Mouse (Mus musculus): ENCODE data around the gene Ptprk.

Ptprk gene

GRCm38 (mm10) chr10:28074653-28075451 lies at the start of gene Ptprk:
Ptprk (plus strand) TSS chr10:28074820.
- peak; percentile 14 for DNase-seq (ENCODE audit: low read depth)

GRCm38 (mm10) chr10:28027791-28028190 lies 46.8 kb upstream of the Ptprk start:
- no peak for DNase-seq (ENCODE audit: low read depth)

- DNase-seq (ENCODE audit: low read depth) = no peak
Observed at GRCm38 (mm10) chr10:28036456-28036855, 38.2 kb upstream of the Ptprk start.

GRCm38 (mm10) chr10:28054764-28055163 lies 19.9 kb upstream of the Ptprk start:
- no peak for DNase-seq (ENCODE audit: low read depth)

- DNase-seq (ENCODE audit: low read depth) = no peak
Observed at GRCm38 (mm10) chr10:28059222-28059621, 15.4 kb upstream of the Ptprk start.

- DNase-seq (ENCODE audit: low read depth) = no peak
Observed at GRCm38 (mm10) chr10:28067997-28068396, 6.6 kb upstream of the Ptprk start.

GRCm38 (mm10) chr10:28073991-28074652 lies 498 bp upstream of the Ptprk start:
- DNase-seq (ENCODE audit: low read depth) = no peak

- DNase-seq (ENCODE audit: low read depth) = no peak
Observed at GRCm38 (mm10) chr10:28075491-28076035, 943 bp downstream of the Ptprk start.

- no peak for DNase-seq (ENCODE audit: low read depth)
Observed at GRCm38 (mm10) chr10:28076036-28076855, 1.6 kb downstream of the Ptprk start.

GRCm38 (mm10) chr10:28078270-28078669 lies 3.6 kb downstream of the Ptprk start:
- DNase-seq (ENCODE audit: low read depth) = no peak

- no peak for DNase-seq (ENCODE audit: low read depth)
Observed at GRCm38 (mm10) chr10:28081221-28081620, 6.6 kb downstream of the Ptprk start.

- no peak for DNase-seq (ENCODE audit: low read depth)
Observed at GRCm38 (mm10) chr10:28083183-28083582, 8.6 kb downstream of the Ptprk start.

GRCm38 (mm10) chr10:28083625-28084024 lies 9.0 kb downstream of the Ptprk start:
- DNase-seq (ENCODE audit: low read depth) = no peak

- no peak for DNase-seq (ENCODE audit: low read depth)
Observed at GRCm38 (mm10) chr10:28087341-28087740, 12.7 kb downstream of the Ptprk start.

GRCm38 (mm10) chr10:28087749-28088148 lies 13.1 kb downstream of the Ptprk start:
- no peak for DNase-seq (ENCODE audit: low read depth)

- DNase-seq (ENCODE audit: low read depth) = no peak
Observed at GRCm38 (mm10) chr10:28096007-28096406, 21.4 kb downstream of the Ptprk start.

GRCm38 (mm10) chr10:28097637-28098036 lies 23.0 kb downstream of the Ptprk start:
- DNase-seq (ENCODE audit: low read depth) = no peak

GRCm38 (mm10) chr10:28098923-28099322 lies 24.3 kb downstream of the Ptprk start:
- no peak for DNase-seq (ENCODE audit: low read depth)

- DNase-seq (ENCODE audit: low read depth) = no peak
Observed at GRCm38 (mm10) chr10:28103406-28103906, 28.8 kb downstream of the Ptprk start.

GRCm38 (mm10) chr10:28103924-28104323 lies 29.3 kb downstream of the Ptprk start:
- DNase-seq (ENCODE audit: low read depth) = no peak

GRCm38 (mm10) chr10:28105247-28105646 lies 30.6 kb downstream of the Ptprk start:
- DNase-seq (ENCODE audit: low read depth) = no peak
